Mouse (Mus musculus): ENCODE measurements around the gene Zbtb14.

Gene Zbtb14

DNA sequence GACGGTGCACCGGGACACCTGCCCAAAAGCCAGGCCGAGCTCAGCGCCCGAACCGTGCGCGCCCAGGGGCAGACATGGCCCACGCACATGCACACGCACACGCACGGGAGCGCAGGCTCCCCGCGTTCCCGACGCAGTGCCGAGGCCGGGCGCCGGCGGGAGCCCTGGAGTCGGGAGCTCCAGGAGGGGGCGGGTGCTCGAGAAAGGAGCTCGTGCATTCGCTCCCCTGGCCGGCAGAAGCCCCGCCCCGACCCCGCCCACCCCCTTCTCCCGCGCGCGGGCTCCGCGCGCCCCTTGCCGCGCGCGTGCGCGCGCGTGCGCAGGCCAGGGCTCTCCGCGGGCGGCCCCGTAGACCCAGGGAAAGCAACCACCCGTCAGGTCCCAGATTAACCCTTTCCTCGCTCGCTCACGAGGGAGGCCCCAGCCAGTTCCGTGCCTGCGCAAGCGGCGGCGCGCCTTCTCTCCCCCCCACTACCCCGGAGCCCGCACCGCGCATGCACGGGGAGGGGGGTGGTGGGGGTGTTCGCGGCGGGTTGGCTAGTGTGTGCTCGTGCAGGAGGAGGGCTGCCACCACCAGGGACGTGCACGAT is at the start of gene Zbtb14:
TSS of gene Zbtb14 (plus strand) at position 540 of the 590 bp plus-strand sequence.
- peak; percentile 92 to 94 for DNase-seq

DNA sequence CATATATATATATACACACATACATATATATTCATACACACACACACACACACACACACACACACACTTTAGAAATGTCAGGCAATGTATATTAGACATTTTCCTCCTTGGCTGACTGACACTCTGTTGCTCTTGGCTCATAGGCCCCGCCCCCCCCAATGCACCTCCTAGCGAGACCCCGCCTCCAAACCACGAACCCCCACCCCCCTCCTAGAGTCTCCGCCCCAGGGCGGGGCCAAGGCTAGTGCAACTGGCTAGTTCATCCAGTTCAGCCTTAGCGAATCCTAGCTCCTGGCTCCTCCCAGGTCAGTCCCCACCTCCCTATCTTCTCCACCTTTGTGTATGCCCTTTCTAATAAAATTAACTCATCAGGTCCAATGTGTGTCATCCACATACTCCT is 36.8 kb upstream of the Zbtb14 start:
- DNase-seq = no peak

DNA sequence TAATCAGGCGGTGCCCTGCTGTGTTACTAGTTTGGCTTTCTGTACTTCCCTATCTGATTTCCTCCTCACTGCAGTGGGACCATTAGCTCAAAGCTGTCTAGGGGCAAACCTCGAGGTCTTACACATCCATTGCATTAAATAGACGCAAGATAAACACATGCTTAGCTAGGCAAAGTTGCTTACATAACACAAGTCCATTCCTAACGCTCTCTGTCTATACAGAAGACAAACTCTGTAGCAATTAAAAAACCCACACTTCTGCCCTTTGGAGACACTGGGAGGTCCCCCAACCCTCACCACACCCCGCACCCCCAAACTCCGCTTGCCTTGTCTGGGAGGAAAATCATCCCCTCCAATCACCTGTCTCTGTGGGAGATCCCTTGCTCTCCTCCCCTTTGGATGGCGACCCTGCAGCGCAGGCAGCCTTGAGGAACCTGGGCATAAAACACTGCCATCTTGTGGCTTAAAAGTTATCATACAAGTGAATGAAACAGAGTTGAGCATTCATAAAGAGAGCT is 33.8 kb upstream of the Zbtb14 start:
- peak in 1 of 2 experiments; percentile 2 for DNase-seq

DNA sequence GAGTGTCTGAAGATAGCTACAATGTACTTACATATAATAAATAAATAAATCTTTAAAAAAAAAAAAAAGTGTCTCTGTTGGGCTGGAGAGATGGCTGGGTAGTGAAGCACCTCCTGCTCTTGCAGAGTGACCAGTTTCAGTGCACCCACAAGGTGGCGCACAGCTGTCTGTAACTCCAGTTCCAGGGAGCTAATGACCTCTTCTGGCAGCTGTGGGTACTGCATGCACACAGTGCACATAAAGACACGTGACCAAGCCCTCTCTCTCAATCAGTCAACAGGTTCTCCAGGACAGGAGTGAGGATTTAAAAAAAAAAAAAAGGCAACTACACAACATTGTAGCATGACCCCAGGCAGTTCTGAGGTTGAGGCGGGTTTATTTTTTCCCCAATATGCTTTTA is 17.8 kb upstream of the Zbtb14 start:
- peak in 1 of 2 experiments; percentile 6 for DNase-seq

DNA sequence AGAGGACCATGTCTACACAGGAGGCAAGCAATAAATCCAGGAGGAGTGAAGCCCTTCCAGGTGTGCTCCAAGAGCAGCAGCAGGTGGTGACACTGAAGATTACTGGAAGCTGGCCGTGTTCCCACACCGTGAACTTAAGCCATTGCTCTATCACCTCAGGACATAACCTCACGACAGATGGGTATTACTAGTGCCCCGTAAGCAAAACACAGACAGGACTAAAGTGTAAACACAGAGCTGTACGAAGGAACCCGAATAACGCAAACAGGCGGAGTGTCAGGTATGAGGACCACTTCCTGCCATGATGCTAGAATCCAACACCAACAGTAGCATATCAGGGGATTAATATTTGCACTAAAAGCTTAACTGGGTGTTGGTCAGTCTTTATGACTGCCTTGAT is 2.0 kb upstream of the Zbtb14 start:
- no peak for DNase-seq

DNA sequence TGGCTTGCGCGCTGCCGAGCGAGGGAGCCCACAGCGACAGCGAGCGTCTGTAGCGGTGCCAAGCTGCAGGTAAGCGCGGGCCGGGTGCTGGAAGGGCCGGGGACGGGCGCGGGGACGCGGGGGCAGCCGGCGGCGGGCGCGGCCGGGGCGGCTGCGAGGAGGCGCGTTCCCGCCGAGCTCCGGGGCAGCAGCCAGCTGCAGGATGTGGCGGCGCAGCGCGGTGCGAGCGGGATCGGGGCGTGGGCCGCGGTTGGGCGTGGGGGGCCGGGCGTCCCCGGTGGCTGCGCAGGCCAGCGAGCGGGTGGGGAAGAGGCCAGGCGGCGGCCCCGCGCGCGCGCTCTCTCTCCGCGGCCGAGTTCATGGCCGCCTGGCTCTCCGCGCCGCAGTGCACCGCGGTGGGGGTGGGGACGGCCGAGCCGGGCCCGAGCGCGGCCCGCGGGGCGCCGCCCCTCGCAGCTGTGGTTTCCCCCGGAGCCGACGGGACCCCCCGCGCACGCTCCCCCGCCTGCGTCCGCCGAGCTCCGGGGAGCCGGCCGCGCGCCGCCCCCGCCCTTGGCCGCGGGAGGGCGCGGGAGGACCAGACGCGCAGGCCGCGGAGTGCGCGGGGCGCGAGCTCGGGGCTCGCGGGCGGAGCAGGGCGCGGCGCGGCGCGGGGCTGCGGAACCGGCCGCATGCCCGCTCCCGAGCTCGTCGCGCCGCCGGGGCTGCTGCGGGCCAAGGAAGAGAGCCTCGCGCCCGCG is 521 bp downstream of the Zbtb14 start:
- DNase-seq = peak; percentile 75 to 76

DNA sequence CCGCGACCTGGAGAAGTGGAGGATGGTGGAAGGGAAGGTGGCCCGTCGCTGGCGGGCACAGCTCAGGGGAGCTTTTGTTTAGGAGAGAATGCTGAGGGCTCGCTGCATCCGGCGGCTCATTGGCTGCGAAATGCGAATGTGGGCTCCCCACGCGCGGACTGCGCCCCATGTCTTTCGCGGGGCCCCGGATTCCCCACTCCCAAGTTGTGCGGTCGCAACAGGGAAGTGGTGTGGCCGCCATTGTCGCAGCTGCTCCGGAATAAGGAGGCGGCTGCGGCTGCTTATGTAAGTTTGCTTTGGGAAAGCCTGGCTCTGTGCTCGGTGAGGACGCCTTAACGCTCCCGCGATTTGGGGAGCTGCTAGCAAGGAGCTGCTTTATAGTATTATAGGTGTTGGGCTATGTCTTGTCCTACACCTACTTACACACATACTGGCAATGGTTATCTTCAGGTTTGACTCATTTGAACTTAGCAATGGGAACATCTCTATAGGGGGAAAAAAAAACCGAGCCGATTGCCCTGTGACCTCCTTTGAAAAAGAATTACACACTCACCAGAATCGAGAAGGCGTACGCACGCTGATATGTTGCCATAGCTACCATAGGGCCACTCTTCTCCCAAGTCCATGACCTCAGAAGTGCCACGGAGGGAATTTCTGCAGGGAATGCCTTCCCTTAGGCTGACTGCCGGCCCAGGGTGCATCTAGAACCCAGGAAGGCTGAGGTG is 1.3 kb downstream of the Zbtb14 start:
- DNase-seq = peak; percentile 64 to 70

DNA sequence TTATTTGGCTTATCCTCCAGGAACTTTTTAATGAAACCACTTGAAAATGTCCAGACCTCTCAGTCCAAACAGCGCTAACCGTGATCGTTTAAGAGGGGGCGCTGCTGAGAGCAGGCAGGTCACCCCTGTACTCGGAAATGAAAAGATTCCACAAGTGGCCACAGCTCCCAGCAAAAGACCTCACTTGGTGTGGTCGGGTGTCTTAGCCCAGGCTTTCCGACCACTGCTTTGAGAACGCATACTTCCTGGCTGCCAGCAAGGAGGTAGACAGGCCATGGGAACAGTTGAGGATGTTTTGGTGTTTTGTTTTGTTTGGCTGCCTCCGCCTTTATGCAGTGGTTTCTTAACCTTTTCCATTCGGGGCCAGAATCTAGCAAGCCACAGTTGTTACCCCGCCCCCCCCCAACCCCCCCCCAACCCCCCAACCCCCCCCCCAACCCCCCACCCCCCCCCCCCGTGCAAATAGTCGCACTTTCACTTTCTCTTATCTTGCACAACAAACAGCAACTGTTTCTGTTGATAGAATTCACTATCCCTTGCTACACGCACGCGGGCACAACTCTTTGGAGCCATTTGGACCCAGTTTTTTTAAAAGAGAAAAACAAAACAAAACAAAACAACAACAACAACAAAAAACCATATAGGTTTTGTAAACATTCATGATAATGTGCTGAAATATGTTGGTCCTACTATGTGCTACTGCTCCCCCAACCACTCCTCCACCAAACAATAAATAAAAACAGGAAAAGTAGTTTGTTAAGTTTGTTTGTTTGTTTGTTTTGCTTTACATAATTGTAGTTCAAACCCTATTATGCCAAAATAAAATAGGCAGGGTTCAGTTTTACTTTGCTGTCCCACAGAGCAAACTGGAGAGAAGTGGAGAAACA is 13.5 kb downstream of the Zbtb14 start:
- DNase-seq = peak; percentile 70 to 76

DNA sequence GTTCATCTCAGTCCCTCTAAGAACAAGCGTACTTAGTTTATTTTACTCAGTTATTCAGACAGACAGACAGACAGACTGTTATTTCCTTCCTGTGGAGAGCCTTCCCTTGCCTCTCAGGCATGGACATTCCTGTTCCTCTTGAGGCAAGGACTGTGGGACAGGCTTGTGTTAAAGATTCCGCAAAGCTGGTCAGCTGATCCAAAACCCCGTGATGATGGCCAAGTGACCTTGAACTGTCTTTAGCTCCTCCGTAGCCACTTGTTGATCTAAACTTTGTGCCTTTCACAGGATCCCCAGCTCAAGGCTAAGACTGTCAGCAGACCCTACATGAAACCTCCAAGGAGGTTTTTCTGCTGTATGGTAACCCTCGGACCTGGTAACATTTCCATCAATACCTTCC is 14.3 kb downstream of the Zbtb14 start:
- DNase-seq = no peak

DNA sequence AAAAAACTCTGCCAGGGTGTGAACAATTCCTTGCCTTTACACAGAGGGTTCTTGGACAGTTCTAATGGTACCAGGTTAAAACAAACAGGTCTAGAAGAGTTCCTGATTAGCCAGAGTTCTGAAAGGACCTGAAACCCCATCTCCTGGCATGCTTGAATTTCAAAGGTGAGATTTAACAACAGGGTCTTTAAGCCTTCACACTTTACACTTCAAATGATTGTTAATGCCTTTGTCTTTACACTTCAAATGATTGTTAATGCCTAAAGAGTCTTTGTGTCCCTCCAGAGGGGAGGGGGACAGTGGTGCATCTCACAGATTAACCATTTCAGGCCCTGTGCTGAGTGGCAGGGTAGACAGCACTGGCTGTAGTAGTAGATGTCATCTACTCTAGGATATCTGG is 15.2 kb downstream of the Zbtb14 start:
- DNase-seq = no peak

DNA sequence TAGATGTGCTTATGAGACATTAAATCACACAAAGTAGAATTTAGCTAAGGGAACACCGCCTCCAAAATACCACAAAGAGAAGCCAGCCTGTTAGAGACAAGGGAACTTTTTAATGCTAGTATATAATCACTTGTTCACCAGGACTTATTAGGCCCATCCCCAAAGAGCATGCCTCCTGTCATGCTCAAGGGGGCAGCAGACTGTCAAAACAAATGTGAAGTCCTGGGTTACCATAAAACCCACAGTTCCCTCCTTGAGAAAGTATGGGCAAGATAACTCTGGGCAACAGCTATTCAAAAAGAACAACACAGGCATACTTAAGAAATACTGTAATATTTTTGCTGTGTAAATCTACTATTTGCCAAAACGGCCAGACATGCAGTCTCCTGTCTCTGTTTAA is 18.3 kb downstream of the Zbtb14 start:
- DNase-seq = no peak

DNA sequence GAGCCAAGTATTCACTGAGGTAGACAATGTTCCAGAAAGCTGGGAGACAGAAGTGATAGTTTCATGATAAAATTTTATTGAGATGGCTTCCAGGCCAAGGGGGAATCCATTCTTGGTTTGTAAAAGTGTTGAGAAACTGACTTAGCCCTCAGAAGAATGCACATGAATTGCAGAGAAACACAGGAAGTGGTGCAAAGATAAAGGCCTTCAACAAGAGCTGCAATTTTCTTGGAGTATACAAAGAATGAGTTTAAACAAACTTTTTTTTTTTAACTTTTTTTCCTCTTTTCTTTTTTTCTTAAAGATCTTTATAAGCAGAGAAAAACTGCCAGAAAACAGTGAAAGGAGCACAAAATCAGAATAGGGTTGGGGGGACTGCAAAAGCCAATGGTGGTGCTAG is 33.3 kb downstream of the Zbtb14 start:
- no peak for DNase-seq

DNA sequence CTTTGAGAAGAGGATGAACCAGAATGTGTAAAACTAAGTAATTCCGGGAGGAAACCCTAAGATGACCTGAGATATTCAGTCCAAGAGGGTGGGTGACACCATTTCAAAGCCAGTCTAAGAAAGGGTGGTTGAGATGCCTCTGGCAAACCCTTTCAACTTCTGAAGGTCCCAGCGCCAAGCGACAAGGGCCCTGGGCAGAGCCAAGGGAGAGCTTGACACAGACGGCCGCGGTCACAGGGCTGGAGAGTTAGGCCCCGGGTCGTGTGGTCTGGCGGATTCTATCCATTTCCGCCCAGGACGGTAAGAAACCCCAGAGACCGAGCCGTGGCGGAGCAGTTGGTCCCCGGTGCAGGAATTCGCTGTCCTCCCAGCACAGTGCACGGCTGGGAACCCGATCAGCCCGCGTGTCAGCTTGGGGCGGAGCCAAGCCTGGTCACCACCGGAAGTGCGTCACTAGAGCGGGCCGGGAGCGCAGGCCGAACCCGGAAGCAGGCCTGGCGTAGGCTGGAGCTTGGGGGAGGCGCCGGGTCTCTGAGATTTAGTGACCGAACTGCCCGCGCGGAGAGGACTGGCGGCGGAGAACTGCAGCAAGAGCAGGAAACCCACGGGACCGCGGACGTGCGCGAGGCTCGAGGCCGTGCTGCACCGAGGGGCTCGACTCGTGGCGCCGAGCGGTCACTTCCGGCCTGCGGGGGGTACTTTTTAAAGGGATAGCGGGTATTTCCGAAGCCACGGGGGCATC is 34.2 kb downstream of the Zbtb14 start:
- peak; percentile 93 to 94 for DNase-seq

DNA sequence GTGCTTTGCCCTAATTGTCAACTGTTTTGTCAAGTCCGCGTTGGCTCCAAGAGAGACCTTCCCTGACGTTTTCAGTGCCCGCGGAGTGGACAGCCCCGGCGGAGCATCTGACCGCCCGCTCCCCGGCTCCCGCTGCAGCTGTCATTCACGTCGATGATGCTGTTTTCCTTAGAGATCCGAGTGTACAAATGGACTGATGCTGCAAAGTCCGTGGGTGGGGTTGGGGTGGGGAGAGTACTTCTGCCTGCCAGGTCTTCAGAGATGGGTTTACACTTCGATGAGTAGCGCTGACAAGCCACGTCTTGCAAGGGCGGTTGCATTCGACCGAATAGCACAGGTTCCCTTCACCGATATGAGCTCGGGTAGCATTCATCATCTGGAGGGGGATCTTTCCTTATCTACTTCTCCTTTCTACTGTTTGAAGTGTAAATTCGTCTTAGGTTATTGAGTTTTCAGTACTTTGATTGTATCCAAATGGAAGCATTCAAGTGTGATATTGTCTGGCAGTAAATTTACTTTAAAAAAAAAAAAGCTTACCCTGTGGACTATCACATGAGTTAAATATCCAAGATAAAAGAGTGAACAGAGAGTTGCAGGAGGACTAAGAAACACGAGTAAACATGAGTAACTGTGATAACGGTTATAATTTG is 35.0 kb downstream of the Zbtb14 start:
- DNase-seq = no peak

DNA sequence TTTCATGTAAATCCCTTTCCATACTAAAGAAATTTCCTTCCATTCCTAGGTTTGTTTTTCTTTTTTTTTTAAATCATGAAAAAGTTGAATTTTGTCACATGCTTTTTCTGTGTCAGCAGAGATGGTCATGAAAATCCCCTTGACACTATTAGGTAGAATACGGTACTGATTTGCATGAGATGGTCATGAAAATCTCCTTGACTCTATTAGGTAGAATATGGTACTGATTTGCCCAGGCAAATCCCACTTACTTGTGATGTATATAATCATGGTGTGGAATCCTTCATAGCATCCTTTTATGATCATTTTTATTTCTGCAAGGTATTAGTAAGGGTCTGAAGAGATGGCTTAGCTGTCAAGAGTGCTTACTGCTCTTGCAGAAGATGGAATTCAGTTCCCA is 38.7 kb downstream of the Zbtb14 start:
- DNase-seq = no peak

DNA sequence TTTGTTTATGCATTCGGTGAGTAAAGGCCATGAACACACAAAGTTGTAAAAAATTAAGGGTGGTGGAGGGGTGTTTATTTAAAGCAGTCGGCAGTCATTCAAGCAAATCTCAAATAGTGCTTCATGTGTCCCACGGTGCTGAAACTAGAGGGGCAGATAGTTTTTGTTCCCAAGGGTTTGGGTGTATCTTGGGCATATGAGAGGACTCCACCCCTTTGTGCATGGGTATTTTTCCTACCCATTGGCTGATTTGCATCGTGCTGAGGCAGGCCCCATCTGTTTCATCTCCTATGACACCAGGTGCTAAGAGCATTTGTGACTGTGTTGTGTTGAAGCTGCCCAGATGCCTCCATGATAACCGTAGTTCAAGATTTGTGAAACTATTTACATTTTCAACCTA is 55.0 kb downstream of the Zbtb14 start:
- no peak for DNase-seq

DNA sequence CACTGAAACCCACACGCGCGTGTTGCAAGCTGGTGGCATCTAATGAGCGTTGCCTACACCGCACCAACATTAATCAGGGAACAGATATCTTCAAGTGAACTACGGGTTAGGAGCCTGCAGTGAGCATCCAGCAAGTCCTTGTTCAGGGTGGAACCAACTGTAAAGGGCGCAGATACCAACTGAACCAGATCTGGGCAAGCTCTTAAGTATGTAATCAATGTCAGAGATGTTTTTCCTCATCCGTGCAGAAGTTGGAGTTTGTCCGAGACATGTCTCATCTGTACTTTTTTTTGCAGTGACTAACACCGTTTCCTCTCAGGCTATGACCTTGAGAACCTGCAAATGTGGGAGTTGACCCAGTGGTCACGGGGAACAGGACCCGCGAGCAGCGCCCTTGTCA is 55.6 kb downstream of the Zbtb14 start:
- DNase-seq = no peak

DNA sequence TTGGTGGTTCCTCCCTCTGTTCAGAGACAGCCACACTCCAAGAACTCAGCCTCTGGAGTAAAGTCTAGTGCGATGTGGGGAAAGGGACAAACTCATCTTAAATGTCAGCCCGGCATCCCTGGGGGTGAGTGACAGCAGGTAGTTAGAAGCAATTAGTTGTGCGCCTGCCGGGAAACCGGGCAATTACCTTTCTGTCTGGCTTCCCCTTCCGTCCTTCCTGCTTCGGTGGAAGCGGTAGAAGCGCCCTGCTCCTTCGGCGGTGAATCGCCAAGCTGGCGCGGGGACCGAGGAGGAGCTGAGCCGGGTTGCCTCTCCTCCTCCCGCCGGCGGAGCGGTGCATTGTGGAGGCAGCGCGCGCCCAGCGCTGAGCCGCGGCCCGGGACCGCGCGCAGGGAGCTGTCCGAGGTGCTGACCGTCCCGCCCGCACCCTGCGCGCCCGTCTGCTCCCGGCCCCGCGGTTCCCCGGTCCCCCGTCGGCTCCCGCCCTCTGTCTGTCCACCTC is 56.2 kb downstream of the Zbtb14 start, which contains the start of gene Akain1:
TSS of gene Akain1 (plus strand) at position 337 of the 502 bp plus-strand sequence.
- peak; percentile 30 to 44 for DNase-seq

DNA sequence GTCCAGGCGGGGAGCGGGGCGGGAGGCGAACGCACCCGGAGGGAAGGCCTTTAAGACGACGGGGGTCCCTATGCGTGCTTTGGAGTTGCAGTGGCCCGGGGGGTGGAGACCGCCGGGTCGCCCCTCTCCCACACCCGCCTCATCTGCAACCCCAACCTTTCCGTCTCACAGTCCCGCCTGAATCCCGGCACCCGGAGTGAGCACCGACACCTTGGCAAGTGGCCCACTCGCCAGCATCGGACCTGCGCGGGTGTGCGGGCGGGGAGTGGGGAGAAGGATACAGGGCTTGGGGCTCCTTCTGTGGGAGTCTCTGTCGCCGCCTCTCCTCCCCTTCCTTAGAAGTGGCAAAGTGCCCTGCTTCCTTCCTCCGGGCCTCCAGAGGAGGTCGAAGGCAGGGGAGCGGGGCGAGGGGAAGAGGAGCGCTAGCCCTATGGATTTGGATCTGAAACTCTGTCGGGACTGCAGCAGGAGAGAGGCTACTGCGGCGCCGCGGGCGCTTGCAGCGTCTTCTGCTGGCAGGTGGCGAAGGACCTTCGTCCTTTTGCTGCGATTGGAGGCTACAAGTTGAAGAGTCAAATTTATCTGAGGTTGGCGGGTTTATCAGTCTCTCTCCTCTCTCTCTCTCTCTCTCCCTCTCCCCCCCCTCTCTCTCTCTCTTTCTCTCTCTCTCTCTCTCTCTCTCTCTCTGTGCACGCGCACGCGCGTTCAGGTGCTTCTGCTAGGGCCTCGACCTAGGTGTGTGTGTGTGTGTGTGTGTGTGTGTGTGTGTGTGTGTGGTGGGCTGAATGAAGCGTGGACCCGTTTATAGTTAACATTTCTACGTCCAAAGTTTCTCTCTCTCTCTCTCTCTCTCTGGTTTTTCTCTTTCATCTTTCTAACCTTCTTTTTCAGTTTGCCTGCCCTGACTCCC is 57.0 kb downstream of the Zbtb14 start:
- DNase-seq = peak in 1 of 2 experiments; percentile 3
